Mouse (Mus musculus) testis, adult 2 months (tissue): ENCODE results near the gene Lbp. TPM values are rescaled to one million over a fixed set of nuclear protein-coding genes. Genes with fewer than 3 reads are reported as not detected.

Experiments used
- H3K27ac ChIP-seq: fragments of 200-500 bp; 2 replicates; pipeline ENCODE4 v1.5.1; 2012; ENCODE audit warnings: low read depth, low read length; ENCODE audit not compliant: control insufficient read depth, insufficient read depth
- H3K27me3 ChIP-seq: fragments of 200-500 bp; 2 replicates; pipeline ENCODE4 v1.6.1; 2012; ENCODE audit warnings: mild to moderate bottlenecking, low read length, moderate library complexity; ENCODE audit not compliant: control insufficient read depth, insufficient read depth
- H3K36me3 ChIP-seq: fragments of 200-500 bp; 2 replicates; pipeline ENCODE4 v1.6.1; 2012; ENCODE audit warnings: mild to moderate bottlenecking, low read length; ENCODE audit not compliant: control insufficient read depth, insufficient read depth
- H3K4me1 ChIP-seq: fragments of 200-500 bp; 2 replicates; pipeline ENCODE4 v1.6.1; 2012; ENCODE audit warnings: low read length; ENCODE audit not compliant: control insufficient read depth, insufficient read depth
- H3K4me3 ChIP-seq: fragments of 200-500 bp; 2 replicates; pipeline ENCODE4 v1.5.1; 2012; ENCODE audit warnings: low read depth, mild to moderate bottlenecking, low read length, moderate library complexity, mixed read lengths; ENCODE audit not compliant: control insufficient read depth
- CTCF ChIP-seq: fragments of 200-500 bp; IDR thresholded peaks from 2 replicates; pipeline ENCODE4 v1.5.1; 2012; ENCODE audit warnings: low read depth, mild to moderate bottlenecking, inconsistent platforms, low read length, moderate library complexity; ENCODE audit not compliant: control insufficient read depth, insufficient read depth, insufficient replicate concordance
- POLR2A ChIP-seq: fragments of 200-500 bp; IDR thresholded peaks from 2 replicates; pipeline ENCODE4 v1.6.1; 2012; ENCODE audit warnings: low read depth, mild to moderate bottlenecking, inconsistent platforms, low read length, moderate library complexity; ENCODE audit not compliant: control insufficient read depth
- polyA plus RNA-seq: library from polyadenylated mRNA; depleted of rRNA; stranded (reverse); fragments of >200 nt; gene quantifications from 2 replicates; pipeline ENCODE4 v1.2.3, GENCODE M21; 2012

Gene Lbp
- polyA plus RNA-seq, 1 experiment, result 14.9 TPM

- Histone ChIP-seq H3K4me1 (no peaks in the 10 kb centered on the region), H3K36me3 (no peaks in the 10 kb centered on the region), H3K27me3 (no peaks in the 10 kb centered on the region), H3K27ac (no peak overlapping the region), H3K4me3 (no peak overlapping the region)
- TF ChIP-seq POLR2A (no peak), CTCF (no peak)
Observed at GRCm38 (mm10) chr2:158273646-158274045, 32.6 kb upstream of the Lbp start.

GRCm38 (mm10) chr2:158275349-158275748, 30.9 kb upstream of the Lbp start:
- H3K4me3 ChIP-seq, result no peak overlapping the region
- no peak overlapping the region for H3K27ac ChIP-seq
- H3K36me3 ChIP-seq, result no peaks in the 10 kb centered on the region
- TF ChIP-seq CTCF (no peak), POLR2A (no peak)
- H3K4me1 ChIP-seq, result no peaks in the 10 kb centered on the region
- no peaks in the 10 kb centered on the region for H3K27me3 ChIP-seq

- H3K36me3 ChIP-seq, result no peaks in the 10 kb centered on the region
- H3K4me3 ChIP-seq, result no peak overlapping the region
- H3K4me1 ChIP-seq, result no peaks in the 10 kb centered on the region
- H3K27ac ChIP-seq, result no peak overlapping the region
- no peaks in the 10 kb centered on the region for H3K27me3 ChIP-seq
- TF ChIP-seq CTCF (no peak), POLR2A (no peak)
Observed at GRCm38 (mm10) chr2:158275811-158276210, 30.5 kb upstream of the Lbp start.

GRCm38 (mm10) chr2:158276451-158276850, 29.8 kb upstream of the Lbp start:
- no peak overlapping the region for H3K4me3 ChIP-seq
- H3K27me3 ChIP-seq, result no peaks in the 10 kb centered on the region
- H3K27ac ChIP-seq, result no peak overlapping the region
- H3K36me3 ChIP-seq, result no peaks in the 10 kb centered on the region
- H3K4me1 ChIP-seq, result peaks cover 4% of the 10 kb centered on the region
- TF ChIP-seq POLR2A, result no peak
- TF ChIP-seq CTCF, result no peak

GRCm38 (mm10) chr2:158276878-158277277, 29.4 kb upstream of the Lbp start:
- TF ChIP-seq POLR2A, result no peak
- no peak for TF ChIP-seq CTCF
- Histone ChIP-seq H3K27ac (no peak overlapping the region), H3K4me1 (peaks cover 8% of the 10 kb centered on the region)

GRCm38 (mm10) chr2:158279656-158280055, 26.6 kb upstream of the Lbp start:
- Histone ChIP-seq H3K27me3 (no peaks in the 10 kb centered on the region), H3K4me3 (no peak overlapping the region), H3K4me1 (peaks cover 9% of the 10 kb centered on the region), H3K36me3 (no peaks in the 10 kb centered on the region), H3K27ac (no peak overlapping the region)
- TF ChIP-seq POLR2A (no peak), CTCF (no peak)

More at GRCm38 (mm10) chr2:158276878-158277277, 29.4 kb upstream of the Lbp start:
- Histone ChIP-seq H3K27me3 (no peaks in the 10 kb centered on the region), H3K4me3 (no peak overlapping the region), H3K36me3 (no peaks in the 10 kb centered on the region)

GRCm38 (mm10) chr2:158281497-158282205, 24.6 kb upstream of the Lbp start:
- H3K4me1 ChIP-seq, result peaks cover 9% of the 10 kb centered on the region
- H3K27me3 ChIP-seq, result no peaks in the 10 kb centered on the region
- peak overlapping the region; percentile 11 for H3K4me3 ChIP-seq
- no peak for TF ChIP-seq POLR2A
- no peak for TF ChIP-seq CTCF
- no peak overlapping the region for H3K27ac ChIP-seq
- no peaks in the 10 kb centered on the region for H3K36me3 ChIP-seq
